Mouse (Mus musculus) gastrocnemius, adult 18-20 months (tissue): ENCODE data around the gene Strn3. TPM values are rescaled to one million over a fixed set of nuclear protein-coding genes. Genes with fewer than 3 reads are reported as not detected.
"Not testable (repeated sequence)": the region's sequence is repeated elsewhere in the genome, so short reads cannot be mapped to it uniquely, and the experiment has no call there.

Experiments
- DNase-seq: peaks from one replicate; pipeline ENCODE4 v3.0.0; 2021; ENCODE audit warnings: low spot score
- total RNA-seq, 2 experiments: library from RNA; stranded (reverse); gene quantifications; 2 replicates each; pipeline ENCODE4 v1.2.3; 2021

Gene Strn3
- total RNA-seq, 2 experiments from 2014 or later: 148 to 171 TPM

- DNase-seq: no peak
These were observed 3.3 kb upstream of the Strn3 start for GRCm38 (mm10) chr12:51694966-51695365.

GRCm38 (mm10) chr12:51694096-51694495 is 2.4 kb upstream of the Strn3 start:
- no peak for DNase-seq

GRCm38 (mm10) chr12:51693419-51693818 is 1.7 kb upstream of the Strn3 start:
- no peak for DNase-seq

GRCm38 (mm10) chr12:51692870-51693269 is 1.2 kb upstream of the Strn3 start:
- not testable (repeated sequence) for DNase-seq

- DNase-seq: peak; percentile 58
These were observed 528 bp downstream of the Strn3 start, which contains the start of gene Ap4s1 for GRCm38 (mm10) chr12:51690893-51691844. Gene Ap4s1, plus strand, starts transcription at chr12:51691033.

GRCm38 (mm10) chr12:51688546-51688945 is 3.2 kb downstream of the Strn3 start:
- DNase-seq: no peak

- DNase-seq: no peak
These were observed 12.9 kb downstream of the Strn3 start for GRCm38 (mm10) chr12:51678844-51679243.

GRCm38 (mm10) chr12:51676442-51676841 is 15.3 kb downstream of the Strn3 start:
- no peak for DNase-seq

GRCm38 (mm10) chr12:51673270-51673669 is 18.4 kb downstream of the Strn3 start:
- DNase-seq: no peak

GRCm38 (mm10) chr12:51671231-51671891 is 20.3 kb downstream of the Strn3 start:
- no peak for DNase-seq

GRCm38 (mm10) chr12:51666708-51667430 is 24.8 kb downstream of the Strn3 start:
- no peak for DNase-seq

- no peak for DNase-seq
These were observed 27.8 kb downstream of the Strn3 start for GRCm38 (mm10) chr12:51663908-51664307.

GRCm38 (mm10) chr12:51663011-51663410 is 28.7 kb downstream of the Strn3 start:
- no peak for DNase-seq

- no peak for DNase-seq
These were observed 35.7 kb downstream of the Strn3 start for GRCm38 (mm10) chr12:51655944-51656465.

GRCm38 (mm10) chr12:51649401-51649800 is 42.3 kb downstream of the Strn3 start:
- not testable (repeated sequence) for DNase-seq

- DNase-seq: no peak
These were observed 49.8 kb downstream of the Strn3 start for GRCm38 (mm10) chr12:51641871-51642270.

- no peak for DNase-seq
These were observed 54.8 kb downstream of the Strn3 start for GRCm38 (mm10) chr12:51636689-51637470.

- no peak for DNase-seq
These were observed 55.4 kb downstream of the Strn3 start for GRCm38 (mm10) chr12:51636260-51636659.

- DNase-seq: no peak
These were observed 58.2 kb downstream of the Strn3 start for GRCm38 (mm10) chr12:51633481-51633880.

- no peak for DNase-seq
These were observed 68.4 kb downstream of the Strn3 start for GRCm38 (mm10) chr12:51623366-51623694.
